Mouse (Mus musculus): ENCODE measurements around the gene Cyth3. TPM values are rescaled to one million over a fixed set of nuclear protein-coding genes. Genes with fewer than 3 reads are reported as not detected.

Gene Cyth3
- polyA plus RNA-seq, 1 experiment = 134 TPM

- TF ChIP-seq CTCF (IDR thresholded peaks at IDR 0.05; ENCODE audit: borderline replicate concordance, insufficient read depth, low read length) (no peak), POLR2A (IDR thresholded peaks at IDR 0.05; ENCODE audit: low read depth, low read length) (peak; percentile 53)
- Histone ChIP-seq H3K27ac (ENCODE audit: insufficient read depth, low read length) (no peak overlapping the region), H3K4me3 (ENCODE audit: insufficient read depth, low read length) (peak overlapping the region; percentile 54), H3K4me1 (ENCODE audit: control insufficient read depth, insufficient read depth, low read length) (no peaks in the 10 kb centered on the region)
Measured at GRCm38 (mm10) chr5:143757755-143758443, 135.7 kb downstream of the Cyth3 start.

- no peak overlapping the region for H3K4me3 ChIP-seq (ENCODE audit: insufficient read depth, low read length)
- no peak for TF ChIP-seq POLR2A (IDR thresholded peaks at IDR 0.05; ENCODE audit: low read depth, low read length)
- TF ChIP-seq CTCF (IDR thresholded peaks at IDR 0.05; ENCODE audit: borderline replicate concordance, insufficient read depth, low read length) = no peak
- no peaks in the 10 kb centered on the region for H3K4me1 ChIP-seq (ENCODE audit: control insufficient read depth, insufficient read depth, low read length)
- no peak overlapping the region for H3K27ac ChIP-seq (ENCODE audit: insufficient read depth, low read length)
Measured at GRCm38 (mm10) chr5:143759554-143759953, 137.3 kb downstream of the Cyth3 start.

Other genes with a start within 250 kb of the Cyth3 start
- gene Kdelr2, start 218.6 kb upstream of the Cyth3 start, polyA plus RNA-seq (2011; ENCODE audit: insufficient read length, low read depth, missing spikeins) = 306 and 354 TPM in 2 replicates
- gene Daglb, start 157.9 kb upstream of the Cyth3 start, polyA plus RNA-seq (2011; ENCODE audit: insufficient read length, low read depth, missing spikeins) = 6.2 and 7.1 TPM in 2 replicates
- gene Rac1, start 94.4 kb upstream of the Cyth3 start, polyA plus RNA-seq (2011; ENCODE audit: insufficient read length, low read depth, missing spikeins) = 474 and 478 TPM in 2 replicates
- 17.2 and 18.5 TPM in 2 replicates for gene Usp42, start 109.8 kb downstream of the Cyth3 start, polyA plus RNA-seq (2011; ENCODE audit: insufficient read length, low read depth, missing spikeins)
- 26.9 and 30.0 TPM in 2 replicates for gene Eif2ak1, start 195.3 kb downstream of the Cyth3 start, polyA plus RNA-seq (2011; ENCODE audit: insufficient read length, low read depth, missing spikeins)